Mouse (Mus musculus) erythroblast, embryonic 14.5 days (primary cell): ENCODE results near the gene Megf8. TPM values are rescaled to one million over a fixed set of nuclear protein-coding genes. Genes with fewer than 3 reads are reported as not detected.

ENCODE experiments used
- H3K27me3 ChIP-seq: 2 replicates; pipeline ENCODE4 v1.6.1; 2012; ENCODE audit warnings: inconsistent platforms; ENCODE audit not compliant: control insufficient read depth
- H3K36me3 ChIP-seq: 2 replicates; pipeline ENCODE4 v1.6.1; 2012; ENCODE audit warnings: mild to moderate bottlenecking, inconsistent platforms; ENCODE audit not compliant: control insufficient read depth
- H3K4me1 ChIP-seq: 2 replicates; pipeline ENCODE4 v1.6.1; 2012; ENCODE audit warnings: inconsistent platforms; ENCODE audit not compliant: control insufficient read depth
- H3K4me3 ChIP-seq: replicated peaks from 2 replicates; pipeline ENCODE3; 2012; ENCODE audit warnings: moderate library complexity, mild to moderate bottlenecking, inconsistent platforms
- H3K9me3 ChIP-seq: 2 replicates; pipeline ENCODE4 v1.6.1; 2012; ENCODE audit warnings: low read length, inconsistent platforms, mixed read lengths; ENCODE audit not compliant: control insufficient read depth
- GATA1 ChIP-seq: IDR thresholded peaks from 2 replicates; pipeline ENCODE4 v1.6.1; 2012; ENCODE audit warnings: low read length, inconsistent platforms, mixed read lengths
- TAL1 ChIP-seq: IDR thresholded peaks from 3 replicates; pipeline ENCODE4 v1.6.1; 2012; ENCODE audit warnings: low read length, inconsistent platforms, mixed read lengths
- polyA plus RNA-seq: library from polyadenylated mRNA; stranded (reverse); fragments of >175 nt; gene quantifications from 2 replicates; pipeline ENCODE4 v1.2.3, GENCODE M21; 2012

Megf8 gene
- polyA plus RNA-seq, 1 experiment = 0.16 TPM

GRCm38 (mm10) chr7:25305956-25306613 lies 10.9 kb upstream of the Megf8 start, which contains the start of gene Tmem145:
Gene Tmem145 (plus strand): TSS chr7:25306106.
- Histone ChIP-seq H3K4me3 (peak within 1 kb of the TSS; percentile 19), H3K36me3 (no peaks in the 10 kb centered on the region), H3K27me3 (peaks cover 79% of the 10 kb centered on the region), H3K9me3 (no peaks in the 10 kb centered on the region), H3K4me1 (peaks cover 9% of the 10 kb centered on the region)
- TF ChIP-seq TAL1 = no peak
- no peak for TF ChIP-seq GATA1

- Histone ChIP-seq H3K36me3 (no peaks in the 10 kb centered on the region), H3K27me3 (peaks cover 82% of the 10 kb centered on the region), H3K9me3 (no peaks in the 10 kb centered on the region), H3K4me3 (no peak overlapping the region), H3K4me1 (peaks cover 7% of the 10 kb centered on the region)
- TF ChIP-seq TAL1 (no peak), GATA1 (no peak)
Measured at GRCm38 (mm10) chr7:25306614-25306996, 10.4 kb upstream of the Megf8 start.

- no peak for TF ChIP-seq GATA1
- no peak for TF ChIP-seq TAL1
- Histone ChIP-seq H3K36me3 (no peaks in the 10 kb centered on the region), H3K27me3 (peaks cover 92% of the 10 kb centered on the region), H3K4me3 (no peak overlapping the region), H3K4me1 (peaks cover 7% of the 10 kb centered on the region), H3K9me3 (no peaks in the 10 kb centered on the region)
Measured at GRCm38 (mm10) chr7:25308702-25309318, 8.2 kb upstream of the Megf8 start.

- H3K27me3 ChIP-seq = peaks cover 92% of the 10 kb centered on the region
- no peaks in the 10 kb centered on the region; the same call in 1 of the 2 replicates for H3K9me3 ChIP-seq
- H3K4me1 ChIP-seq = peaks cover 7% of the 10 kb centered on the region
- TF ChIP-seq GATA1 (no peak), TAL1 (no peak)
- H3K4me3 ChIP-seq = no peak overlapping the region
- no peaks in the 10 kb centered on the region for H3K36me3 ChIP-seq
Measured at GRCm38 (mm10) chr7:25309425-25309824, 7.5 kb upstream of the Megf8 start.

- Histone ChIP-seq H3K4me1 (peaks cover 14% of the 10 kb centered on the region), H3K9me3 (peaks cover 6% of the 10 kb centered on the region; the same call in 1 of the 2 replicates), H3K27me3 (peaks cover 93% of the 10 kb centered on the region), H3K4me3 (no peak overlapping the region), H3K36me3 (no peaks in the 10 kb centered on the region)
- TF ChIP-seq TAL1 (no peak), GATA1 (no peak)
Measured at GRCm38 (mm10) chr7:25311193-25311592, 5.8 kb upstream of the Megf8 start.

- peaks cover 6% of the 10 kb centered on the region; the same call in 1 of the 2 replicates for H3K9me3 ChIP-seq
- H3K27me3 ChIP-seq = peaks cover 87% of the 10 kb centered on the region
- H3K4me1 ChIP-seq = peaks cover 25% of the 10 kb centered on the region
- no peaks in the 10 kb centered on the region for H3K36me3 ChIP-seq
- no peak for TF ChIP-seq TAL1
- TF ChIP-seq GATA1 = no peak
- H3K4me3 ChIP-seq = no peak overlapping the region
Measured at GRCm38 (mm10) chr7:25313325-25313724, 3.6 kb upstream of the Megf8 start.

GRCm38 (mm10) chr7:25314606-25315305 lies 2.2 kb upstream of the Megf8 start:
- H3K27me3 ChIP-seq = peaks cover 73% of the 10 kb centered on the region
- peaks cover 25% of the 10 kb centered on the region for H3K4me1 ChIP-seq
- TF ChIP-seq GATA1 (no peak), TAL1 (no peak)
- no peak overlapping the region for H3K4me3 ChIP-seq
- no peaks in the 10 kb centered on the region for H3K36me3 ChIP-seq
- peaks cover 6% of the 10 kb centered on the region; the same call in 1 of the 2 replicates for H3K9me3 ChIP-seq

- peaks cover 25% of the 10 kb centered on the region for H3K4me1 ChIP-seq
- H3K36me3 ChIP-seq = no peaks in the 10 kb centered on the region
- TF ChIP-seq GATA1 (no peak), TAL1 (no peak)
- peaks cover 6% of the 10 kb centered on the region; the same call in 1 of the 2 replicates for H3K9me3 ChIP-seq
- peaks cover 69% of the 10 kb centered on the region for H3K27me3 ChIP-seq
- H3K4me3 ChIP-seq = no peak overlapping the region
Measured at GRCm38 (mm10) chr7:25315306-25316041, 1.5 kb upstream of the Megf8 start.
